Mouse (Mus musculus) cerebellum, postnatal 25 days (tissue): ENCODE results near the gene Gnl2.

Experiments used
- DNase-seq, 2 experiments: peaks; one replicate each; pipeline ENCODE4 v3.0.0; 2021; ENCODE audit warnings: mixed read lengths in 2 of 2

Gene Gnl2

DNA sequence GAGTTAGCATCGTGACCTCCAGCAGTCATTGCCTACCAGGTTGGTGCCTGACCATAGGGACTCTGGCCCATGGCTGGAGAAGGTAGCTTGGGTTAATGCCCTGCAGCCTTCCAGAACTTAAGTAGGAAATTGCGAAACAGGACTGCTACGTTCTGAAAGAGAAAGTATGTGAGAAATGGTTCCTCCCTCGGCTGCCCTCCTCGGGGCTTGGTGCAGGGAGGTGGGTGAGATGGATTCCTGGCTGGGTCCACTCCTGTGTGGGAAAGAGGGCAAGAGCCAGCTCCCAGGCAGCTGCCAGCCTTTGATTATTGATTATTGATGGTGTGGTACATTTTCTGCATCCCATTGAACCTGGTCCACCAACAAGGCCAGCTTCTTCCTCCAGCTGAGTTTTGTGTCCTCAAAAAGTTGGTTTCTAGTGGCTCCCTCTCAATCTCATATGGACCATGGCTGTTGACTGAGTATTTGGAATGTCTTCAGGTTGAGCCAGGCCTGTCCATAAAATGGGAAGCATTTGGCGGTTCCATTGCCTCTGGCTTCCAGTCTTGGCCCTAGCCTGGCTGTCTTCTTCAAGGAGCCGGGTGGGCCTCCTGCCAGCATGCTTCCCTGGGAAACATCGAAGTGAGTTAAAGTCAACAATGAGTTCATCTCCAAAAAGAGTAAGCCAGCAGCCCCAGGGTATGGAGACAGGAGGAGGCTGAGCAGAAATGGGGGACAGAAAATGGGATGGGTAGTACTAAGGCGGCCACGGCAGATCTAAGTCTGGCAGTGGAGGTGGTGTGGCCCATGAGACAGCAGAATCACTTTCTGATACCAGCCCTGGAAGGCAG is at the start of gene Gnl2:
TSS of gene Gnl2 (plus strand) at position 780 of the 830 bp plus-strand sequence.
- DNase-seq = no peak

DNA sequence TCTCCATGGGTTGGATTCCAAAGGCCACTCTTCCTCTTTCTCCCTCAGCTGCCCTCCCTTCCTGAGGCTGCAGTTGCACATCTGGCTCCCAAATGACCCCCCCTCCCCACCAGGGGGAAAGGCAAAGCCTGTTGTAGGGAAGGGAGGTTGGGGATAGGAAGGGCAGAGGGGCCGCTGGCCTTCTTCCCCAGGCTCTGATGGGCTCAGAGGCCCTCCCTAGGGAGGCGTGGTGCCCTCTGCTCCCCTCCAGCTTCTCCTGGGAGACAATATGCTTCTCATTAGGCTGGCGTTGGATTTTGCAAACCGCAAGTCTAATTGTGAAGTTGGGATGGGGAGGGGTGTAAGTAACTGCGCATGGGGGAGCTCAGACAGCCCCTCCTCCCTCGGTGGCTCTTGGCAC is 47.7 kb upstream of the Gnl2 start:
- DNase-seq = no peak

DNA sequence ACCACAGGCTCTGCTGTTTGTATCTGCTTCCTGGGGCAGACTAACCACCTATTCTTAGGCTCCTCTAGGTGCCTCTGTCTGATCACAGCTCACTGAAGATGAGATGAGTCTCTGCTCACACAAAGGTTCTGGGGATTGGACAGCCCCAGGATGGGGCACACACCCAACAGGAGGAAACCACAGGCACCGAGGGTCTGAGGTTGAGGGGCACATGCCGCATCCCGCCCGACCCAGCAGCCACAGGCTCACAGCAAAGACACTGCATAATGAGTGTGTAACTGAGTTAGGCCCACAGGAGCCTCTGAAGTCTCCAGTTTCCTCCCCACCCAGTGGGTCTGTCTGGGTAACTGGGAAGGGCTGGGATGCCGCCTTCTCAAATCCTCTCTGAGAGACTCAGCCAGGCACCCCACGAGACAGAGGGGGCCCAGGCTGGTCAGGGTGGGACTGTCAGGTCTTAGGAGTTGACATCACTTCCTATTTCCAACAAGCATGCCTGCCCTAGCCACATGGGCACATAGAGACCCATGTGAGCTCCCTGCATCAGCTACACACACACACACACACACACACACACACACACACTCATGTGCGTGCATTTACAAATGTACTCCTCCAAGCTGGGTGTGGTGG is 47.1 kb upstream of the Gnl2 start:
- no peak for DNase-seq

- DNase-seq = no peak
Observed at GRCm38 (mm10) chr4:124970194-124970593, 46.2 kb upstream of the Gnl2 start.

GRCm38 (mm10) chr4:124970677-124971076 is 45.7 kb upstream of the Gnl2 start:
- no peak for DNase-seq

GRCm38 (mm10) chr4:124971094-124971493 is 45.3 kb upstream of the Gnl2 start:
- no peak for DNase-seq

DNA sequence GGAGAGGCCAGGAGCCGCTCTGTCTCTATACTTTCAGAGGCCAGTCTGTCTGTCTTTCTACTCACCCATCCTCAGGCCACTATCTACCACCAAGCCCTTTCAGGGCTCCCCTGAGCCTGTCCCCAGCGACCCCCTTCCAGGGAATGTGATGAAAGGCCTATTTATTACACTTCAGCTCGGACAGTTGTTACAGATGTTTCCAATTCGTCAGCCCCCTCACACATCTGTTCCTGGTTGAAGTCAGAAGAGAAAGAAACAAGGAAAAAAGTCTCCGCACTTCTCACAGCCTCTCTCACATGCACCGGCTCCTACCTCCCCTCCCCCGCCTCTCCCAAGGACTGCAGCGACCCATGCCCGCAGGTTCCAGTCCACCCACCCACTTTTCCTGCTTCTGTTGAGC is 44.1 kb upstream of the Gnl2 start:
- DNase-seq = no peak

GRCm38 (mm10) chr4:124973296-124973695 is 43.1 kb upstream of the Gnl2 start:
- DNase-seq = no peak

- no peak for DNase-seq
Observed at GRCm38 (mm10) chr4:124978201-124978600, 38.2 kb upstream of the Gnl2 start.

- DNase-seq = peak in 1 of 2 experiments; percentile 17
Observed at GRCm38 (mm10) chr4:124983893-124984526, 32.4 kb upstream of the Gnl2 start.

DNA sequence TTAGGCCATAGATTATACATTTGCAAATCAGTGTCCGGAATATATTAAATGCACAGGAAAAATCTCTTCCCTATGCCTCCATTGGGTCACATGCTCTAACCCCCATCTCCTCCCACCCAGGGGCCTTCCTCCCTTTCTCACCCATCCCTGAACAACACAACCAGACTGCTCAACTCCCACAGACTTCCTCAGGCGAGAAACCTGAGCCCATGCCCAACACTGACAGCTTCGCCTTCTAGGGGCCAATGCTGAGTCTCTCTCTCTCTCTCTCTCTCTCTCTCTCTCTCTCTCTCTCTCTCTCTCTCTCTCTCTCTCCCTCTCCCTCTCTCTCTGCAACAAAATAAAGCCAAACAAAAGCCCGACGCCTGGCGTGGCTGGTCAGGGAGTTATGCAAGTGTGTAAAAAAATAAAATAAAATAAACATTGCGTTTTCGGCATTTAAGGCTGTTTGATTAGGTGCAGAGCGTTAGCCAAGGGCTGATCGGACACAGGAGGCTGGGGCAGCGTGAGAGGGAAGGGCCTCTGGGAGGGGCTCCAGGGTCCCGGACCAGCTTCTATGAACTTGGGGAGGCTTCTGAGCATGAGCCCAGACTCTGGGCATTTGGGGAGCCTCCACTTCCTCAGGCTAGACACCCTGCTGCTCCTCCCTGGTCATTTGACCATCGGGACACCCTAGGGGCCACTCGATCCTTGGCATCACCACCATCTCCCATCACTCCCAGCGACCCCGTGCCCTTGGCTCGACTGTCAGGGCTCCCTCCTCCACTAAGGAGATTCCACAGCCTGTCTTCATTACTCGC is 31.3 kb upstream of the Gnl2 start:
- no peak for DNase-seq

GRCm38 (mm10) chr4:124985671-124986602 is 30.4 kb upstream of the Gnl2 start, which contains the start of gene Rspo1:
TSS of gene Rspo1 (plus strand) at chr4:124986430.
- no peak for DNase-seq

- DNase-seq = no peak
Observed at GRCm38 (mm10) chr4:124986739-124987710, 29.4 kb upstream of the Gnl2 start.

DNA sequence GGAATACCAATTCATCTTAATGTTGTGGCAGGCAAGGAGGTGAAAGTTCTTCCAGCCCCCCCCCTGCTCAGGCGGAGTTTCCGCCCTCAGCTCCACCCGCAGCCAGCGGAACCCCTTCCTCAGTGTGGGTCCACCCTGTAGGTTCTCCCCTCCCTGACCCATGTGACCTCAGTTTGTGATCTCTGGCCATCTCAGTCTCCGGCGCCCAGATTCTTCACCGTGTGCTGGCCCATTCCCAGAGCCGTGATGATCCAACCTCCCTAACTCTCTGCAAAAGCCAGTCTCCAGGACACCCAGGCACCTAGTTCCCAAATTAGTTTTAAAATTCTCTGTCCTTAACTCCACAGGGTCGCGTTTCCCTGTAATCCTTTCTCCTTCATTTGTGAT is 28.7 kb upstream of the Gnl2 start:
- no peak for DNase-seq

- DNase-seq = no peak
Observed at GRCm38 (mm10) chr4:124988382-124988781, 28.0 kb upstream of the Gnl2 start.

DNA sequence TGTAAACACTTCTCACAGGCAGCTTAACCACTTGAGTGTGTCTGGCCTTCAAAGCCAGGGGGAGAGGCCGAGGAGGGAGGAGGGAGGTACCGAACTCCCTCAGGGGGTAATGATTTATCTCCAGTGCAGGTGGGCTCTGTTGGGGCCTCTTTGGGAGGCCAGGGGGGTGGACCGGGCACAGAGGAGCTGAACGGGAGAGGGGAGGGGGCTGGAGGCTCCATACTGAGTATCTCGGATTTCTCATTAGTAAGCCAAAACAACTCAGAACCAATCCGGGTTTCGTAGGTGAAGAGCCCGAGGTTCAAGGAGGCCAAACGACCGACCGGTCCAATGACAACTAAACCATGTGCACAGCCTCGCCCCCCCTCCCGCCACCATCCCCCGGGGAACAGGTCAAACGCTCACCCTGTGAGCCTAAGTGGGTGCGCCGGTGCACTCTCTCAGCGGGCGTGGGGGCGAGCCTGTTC is 26.6 kb upstream of the Gnl2 start:
- DNase-seq = no peak

DNA sequence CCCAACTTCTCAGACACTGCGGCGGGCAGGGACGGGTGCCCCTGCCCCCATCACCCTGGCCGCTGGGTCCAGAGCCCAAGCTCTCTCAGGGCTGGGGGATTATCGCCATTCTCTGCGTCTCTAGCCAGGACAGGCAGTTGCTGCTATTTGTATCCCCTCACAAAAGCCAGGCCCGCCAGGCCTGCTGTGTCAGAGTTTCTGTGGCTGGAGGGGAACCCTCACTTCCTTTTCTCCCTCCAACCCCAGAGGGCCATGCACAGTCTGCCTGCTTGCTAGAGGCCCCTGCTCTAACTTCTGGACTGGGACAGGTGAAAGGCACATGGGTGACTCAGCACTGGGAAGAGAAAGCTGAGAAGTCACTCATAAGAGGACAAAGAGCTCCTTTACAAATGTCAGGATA is 26.1 kb upstream of the Gnl2 start:
- no peak for DNase-seq

DNA sequence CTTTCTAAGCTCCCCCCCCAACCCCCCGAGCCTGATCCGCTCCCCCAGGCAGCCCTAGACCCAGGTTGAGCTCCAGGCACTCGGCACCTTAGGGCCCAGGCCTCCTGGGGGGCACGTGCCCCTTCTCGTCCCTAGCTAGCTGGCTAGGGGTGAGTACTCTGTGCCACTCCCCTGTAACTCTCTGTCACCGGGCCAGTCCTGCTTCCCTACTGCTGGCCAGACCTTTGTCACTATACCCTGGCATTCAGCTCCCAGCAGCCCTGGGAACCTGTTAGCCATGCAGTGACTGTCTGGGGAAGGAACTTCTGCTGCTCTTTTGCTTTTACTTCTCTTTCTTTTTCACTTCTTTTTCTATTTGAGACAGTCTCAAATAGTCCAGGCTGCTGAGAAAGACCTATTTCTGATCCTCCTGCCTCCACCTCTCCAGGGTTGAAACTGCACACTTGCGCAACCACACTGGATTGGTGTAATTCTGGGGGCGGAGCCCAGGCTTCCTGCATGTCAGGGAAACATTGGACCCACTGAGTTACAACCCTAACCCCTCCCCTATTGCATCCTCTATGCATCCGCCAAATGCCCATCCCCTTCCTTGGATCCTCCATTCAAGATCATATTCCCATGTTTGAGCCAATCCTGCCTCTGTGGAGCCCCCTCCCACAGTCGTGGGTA is 18.8 kb upstream of the Gnl2 start:
- DNase-seq = no peak

GRCm38 (mm10) chr4:124999548-124999947 is 16.8 kb upstream of the Gnl2 start:
- no peak for DNase-seq

- no peak for DNase-seq
Observed at GRCm38 (mm10) chr4:125002978-125003377, 13.4 kb upstream of the Gnl2 start.
